Mouse (Mus musculus) granulocyte monocyte progenitor cell, adult 5-6 weeks (primary cell): ENCODE results near the gene Dscaml1. TPM values are rescaled to one million over a fixed set of nuclear protein-coding genes. Genes with fewer than 3 reads are reported as not detected.

ENCODE experiments used
- ATAC-seq: replicated peaks from 2 replicates; pipeline ENCODE4 v1.8.0; 2016; ENCODE audit warnings: mild to moderate bottlenecking, moderate TSS enrichment, inconsistent platforms; ENCODE audit not compliant: poor library complexity, severe bottlenecking
- total RNA-seq, 2 experiments: library from RNA; stranded (forward) in 1 of 2; stranded (reverse) in 1 of 2; fragments of 200-712, 200-1000 nt in 1 of 2; fragments of >200 nt in 1 of 2; fragmentation: Nextera tagmentation in 1 of 2; gene quantifications; 2 replicates each; pipeline ENCODE4 v1.2.3; 2014 to 2017

Gene Dscaml1
- total RNA-seq, 2 experiments from 2014 or later, result not detected

- ATAC-seq, result no peak
Observed at GRCm38 (mm10) chr9:45555036-45555826, 128.8 kb downstream of the Dscaml1 start.

GRCm38 (mm10) chr9:45556882-45557281 lies 130.5 kb downstream of the Dscaml1 start:
- peak; percentile 57 for ATAC-seq

- ATAC-seq, result no peak
Observed at GRCm38 (mm10) chr9:45560987-45561386, 134.6 kb downstream of the Dscaml1 start.

GRCm38 (mm10) chr9:45566843-45567578 lies 140.6 kb downstream of the Dscaml1 start:
- ATAC-seq, result no peak

GRCm38 (mm10) chr9:45569680-45570079 lies 143.3 kb downstream of the Dscaml1 start:
- no peak for ATAC-seq

- ATAC-seq, result no peak
Observed at GRCm38 (mm10) chr9:45570346-45570745, 143.9 kb downstream of the Dscaml1 start.

- no peak for ATAC-seq
Observed at GRCm38 (mm10) chr9:45572787-45573492, 146.5 kb downstream of the Dscaml1 start.

- no peak for ATAC-seq
Observed at GRCm38 (mm10) chr9:45573493-45573815, 147.0 kb downstream of the Dscaml1 start.

GRCm38 (mm10) chr9:45574021-45574420 lies 147.6 kb downstream of the Dscaml1 start:
- no peak for ATAC-seq

- ATAC-seq, result no peak
Observed at GRCm38 (mm10) chr9:45580069-45580795, 153.8 kb downstream of the Dscaml1 start.

- no peak for ATAC-seq
Observed at GRCm38 (mm10) chr9:45586475-45586874, 160.0 kb downstream of the Dscaml1 start.

- no peak for ATAC-seq
Observed at GRCm38 (mm10) chr9:45587704-45588103, 161.3 kb downstream of the Dscaml1 start.

GRCm38 (mm10) chr9:45589867-45590266 lies 163.4 kb downstream of the Dscaml1 start:
- peak; percentile 55; the same call in 1 of the 2 replicates for ATAC-seq

- no peak for ATAC-seq
Observed at GRCm38 (mm10) chr9:45591061-45591460, 164.6 kb downstream of the Dscaml1 start.

- no peak for ATAC-seq
Observed at GRCm38 (mm10) chr9:45592374-45592773, 165.9 kb downstream of the Dscaml1 start.

- no peak for ATAC-seq
Observed at GRCm38 (mm10) chr9:45598117-45598516, 171.7 kb downstream of the Dscaml1 start.

- no peak for ATAC-seq
Observed at GRCm38 (mm10) chr9:45599377-45599776, 172.9 kb downstream of the Dscaml1 start.

- no peak for ATAC-seq
Observed at GRCm38 (mm10) chr9:45607337-45607736, 180.9 kb downstream of the Dscaml1 start.

- ATAC-seq, result no peak
Observed at GRCm38 (mm10) chr9:45608097-45609031, 181.9 kb downstream of the Dscaml1 start.
